Comparison of ENCODE assay signal across 18 mouse cellular contexts in genomic region chr14:77416358-77416757, GRCm38 (mm10).
"Had no signal": no experiment of that assay in that cellular context is flagged by ENCODE, and none has a peak within 500 bp of the region (broad histone marks: within the 10 kb centered on the region; RNA-seq: fewer than 3 reads in every experiment).

No protein-coding gene starts in this region.

- H3K27me3 ChIP-seq: liver, embryonic 13.5 days; midbrain, embryonic 13.5 days; stomach, embryonic 15.5 days had no signal

- H3K4me3 ChIP-seq: liver, embryonic 13.5 days; megakaryocyte, embryonic 14.5 days; midbrain, embryonic 10.5 days; midbrain, embryonic 13.5 days; stomach, embryonic 15.5 days had no signal

- ATAC-seq: midbrain, embryonic 13.5 days; midbrain, embryonic 16.5 days had no signal

- DNase-seq: kidney, adult 9 months; kidney, postnatal 14 days; kidney, postnatal 4 days; left cerebral cortex, postnatal 4 days; liver, embryonic 13.5 days; lung, adult 2 months; lung, postnatal 14 days; lung, postnatal 4 days; retina, postnatal 1 day; right cerebral cortex, postnatal 25 days; spleen, adult 18-20 months; thymus, adult 18-20 months; thymus, postnatal 36 days had no signal

- H3K36me3 ChIP-seq: liver, embryonic 13.5 days; midbrain, embryonic 10.5 days; midbrain, embryonic 13.5 days; stomach, embryonic 15.5 days had no signal

- H3K4me2 ChIP-seq: liver, embryonic 13.5 days; midbrain, embryonic 13.5 days; stomach, embryonic 15.5 days had no signal
